Mouse (Mus musculus) thymus, adult 18-20 months (tissue): Measurements from ENCODE around the gene Atp11a.

ENCODE experiments used
- DNase-seq, 2 experiments: peaks; one replicate each; pipeline ENCODE4 v3.0.0; 2022; ENCODE audit warnings: mixed read lengths in 2 of 2

Atp11a gene

DNA sequence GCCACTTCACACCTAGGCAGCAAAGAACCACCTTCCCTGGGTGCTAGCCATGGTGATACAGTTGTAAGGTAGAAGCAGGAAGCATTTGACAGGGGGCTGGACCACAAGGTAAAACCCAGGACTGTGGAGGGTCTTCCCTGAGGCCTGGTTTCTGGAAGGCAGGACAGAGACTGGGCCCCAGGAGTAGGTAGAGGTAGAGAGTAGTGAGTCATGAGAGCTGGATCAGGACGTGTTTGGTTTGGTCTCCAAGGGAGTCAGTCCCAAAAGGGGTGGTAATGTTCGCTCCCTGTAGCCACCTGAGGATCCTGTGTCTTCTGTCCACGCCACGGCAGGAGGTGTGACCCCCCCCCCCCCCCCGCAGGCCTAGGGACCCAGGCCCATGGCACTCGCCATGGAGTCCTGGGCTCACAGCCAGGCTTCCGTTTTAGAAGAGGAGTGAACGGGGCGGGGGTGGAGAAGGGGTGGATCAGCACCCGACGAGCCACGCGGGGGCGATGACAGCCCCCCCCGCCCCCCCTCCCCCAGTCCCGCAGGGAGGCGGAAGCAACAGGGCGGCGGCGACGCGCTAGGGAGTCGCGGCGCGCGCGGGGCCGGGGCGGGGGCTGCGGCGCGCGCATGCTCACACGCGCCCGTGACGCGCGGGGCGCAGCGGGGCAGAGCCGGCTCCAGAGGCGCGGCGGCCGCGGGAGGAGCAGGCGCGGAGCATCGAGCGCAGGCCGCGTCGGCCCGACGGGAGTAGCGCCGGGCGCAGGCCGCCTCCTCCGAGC is at the start of gene Atp11a:
Gene Atp11a (plus strand): TSS at position 624 of the 767 bp plus-strand sequence.
- peak; percentile 44 to 50 for DNase-seq

DNA sequence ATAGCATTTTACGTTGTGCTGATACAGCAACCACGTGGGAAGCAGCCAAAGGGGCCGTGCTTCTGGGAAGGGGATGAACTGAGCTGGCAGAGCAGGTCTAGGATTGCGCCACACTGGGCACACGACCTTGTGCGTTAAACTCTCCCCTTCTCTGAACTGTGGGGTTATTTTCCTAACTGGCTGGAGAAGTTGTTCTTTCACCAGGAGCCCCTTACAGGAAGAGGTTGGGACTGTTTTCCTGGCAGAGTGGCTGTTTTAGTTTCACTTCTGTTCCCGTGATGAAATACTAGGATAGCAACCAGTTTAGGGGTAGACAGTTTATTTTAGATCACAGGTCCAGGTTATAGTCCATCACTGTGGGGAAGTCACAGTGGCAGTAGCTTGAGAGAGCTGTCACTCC is 45.2 kb upstream of the Atp11a start:
- DNase-seq, result no peak

GRCm38 (mm10) chr8:12715861-12716585 is 40.8 kb upstream of the Atp11a start:
- no peak for DNase-seq

DNA sequence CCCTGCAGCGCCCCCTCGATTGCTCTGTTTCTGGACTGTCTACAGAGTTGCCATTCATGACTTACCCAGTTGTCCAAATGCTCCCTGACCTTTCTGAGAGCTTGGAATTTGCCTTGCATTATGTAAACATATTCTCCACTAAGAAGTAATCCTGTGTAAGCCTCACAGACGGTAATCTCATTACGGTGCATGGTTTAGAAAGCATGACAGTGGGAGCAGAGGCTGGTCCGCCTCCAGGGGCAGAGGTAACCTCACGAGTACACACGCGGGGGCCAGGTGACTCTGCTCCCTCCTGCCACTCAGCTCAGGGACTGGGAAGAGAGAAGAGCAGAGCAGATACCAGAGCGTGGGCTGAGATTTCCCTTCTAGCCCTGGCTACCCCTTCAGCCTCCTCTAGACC is 37.7 kb upstream of the Atp11a start:
- DNase-seq, result no peak

GRCm38 (mm10) chr8:12728644-12729043 is 28.2 kb upstream of the Atp11a start:
- DNase-seq, result no peak

GRCm38 (mm10) chr8:12730780-12731179 is 26.0 kb upstream of the Atp11a start:
- DNase-seq, result no peak

- DNase-seq, result no peak
These were observed 24.4 kb upstream of the Atp11a start for GRCm38 (mm10) chr8:12732431-12732830.

- no peak for DNase-seq
These were observed 17.7 kb upstream of the Atp11a start for GRCm38 (mm10) chr8:12739113-12739512.

- DNase-seq, result no peak
These were observed 13.4 kb upstream of the Atp11a start for GRCm38 (mm10) chr8:12743390-12743789.

DNA sequence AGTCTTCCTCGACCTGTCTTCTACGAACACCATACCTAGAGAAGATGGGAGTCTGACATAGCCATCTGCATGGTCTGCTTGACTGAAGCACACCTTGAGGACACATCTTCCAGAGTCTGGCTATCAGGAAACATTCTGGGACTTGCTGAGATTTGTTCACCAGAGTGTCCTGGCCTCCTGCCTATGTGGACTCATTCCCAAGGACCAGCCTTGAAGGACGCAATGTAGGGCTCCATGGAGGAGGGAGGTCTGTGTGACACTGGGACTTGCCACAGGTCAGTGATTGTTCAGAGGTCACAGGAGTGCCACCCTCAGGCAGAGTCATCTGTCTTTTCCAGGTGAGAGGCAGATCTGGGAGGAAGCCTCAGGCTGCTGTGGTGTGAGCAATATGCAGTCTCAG is 8.6 kb upstream of the Atp11a start:
- DNase-seq, result no peak

DNA sequence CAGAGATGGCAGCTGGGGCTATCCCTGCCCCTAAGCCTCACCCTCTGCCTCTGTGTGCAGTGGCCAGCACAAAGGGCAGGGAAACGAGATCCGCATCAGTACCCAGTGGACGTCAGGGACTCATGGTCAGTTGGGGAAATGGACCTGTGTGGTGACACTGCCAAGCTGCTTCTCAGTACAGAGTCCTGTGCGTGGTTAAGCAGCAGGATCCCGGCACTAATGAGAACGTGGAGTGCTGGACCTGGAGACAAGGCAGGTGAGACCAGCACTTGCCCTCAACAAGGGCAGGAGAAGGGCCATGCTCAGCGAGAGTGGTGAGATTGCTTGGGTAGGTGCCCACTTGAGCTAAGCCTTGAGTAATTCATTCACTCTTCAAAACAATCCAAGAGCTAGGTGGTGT is 7.7 kb upstream of the Atp11a start:
- DNase-seq, result no peak

GRCm38 (mm10) chr8:12753054-12753453 is 3.8 kb upstream of the Atp11a start:
- DNase-seq, result no peak

- no peak for DNase-seq
These were observed 2.7 kb upstream of the Atp11a start for GRCm38 (mm10) chr8:12754115-12754514.

- DNase-seq, result no peak
These were observed 1.5 kb upstream of the Atp11a start for GRCm38 (mm10) chr8:12755312-12755711.

GRCm38 (mm10) chr8:12755826-12756225 is 988 bp upstream of the Atp11a start:
- no peak for DNase-seq

GRCm38 (mm10) chr8:12757231-12757940 is 572 bp downstream of the Atp11a start:
- DNase-seq, result peak; percentile 17 to 24

DNA sequence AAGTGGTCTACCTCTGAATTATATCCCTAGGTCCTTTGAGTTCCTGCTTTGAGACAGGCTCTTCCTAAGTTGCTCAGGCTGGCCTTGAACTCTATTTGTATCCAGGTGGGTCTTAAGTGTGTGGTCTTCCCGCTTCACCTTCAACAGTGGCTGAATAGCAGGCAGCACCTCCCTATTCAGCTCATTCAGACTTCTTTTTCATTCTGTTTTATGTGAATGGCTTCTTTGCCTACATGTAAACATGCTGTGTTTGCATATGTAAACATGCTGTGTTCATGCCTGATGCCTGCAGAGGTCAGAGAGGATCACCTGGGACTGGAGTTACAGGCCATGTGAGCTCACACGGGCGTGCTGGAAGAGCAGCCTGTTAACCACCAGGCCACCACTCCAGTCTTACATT is 3.1 kb downstream of the Atp11a start:
- DNase-seq, result no peak

- no peak for DNase-seq
These were observed 5.1 kb downstream of the Atp11a start for GRCm38 (mm10) chr8:12761873-12762272.

DNA sequence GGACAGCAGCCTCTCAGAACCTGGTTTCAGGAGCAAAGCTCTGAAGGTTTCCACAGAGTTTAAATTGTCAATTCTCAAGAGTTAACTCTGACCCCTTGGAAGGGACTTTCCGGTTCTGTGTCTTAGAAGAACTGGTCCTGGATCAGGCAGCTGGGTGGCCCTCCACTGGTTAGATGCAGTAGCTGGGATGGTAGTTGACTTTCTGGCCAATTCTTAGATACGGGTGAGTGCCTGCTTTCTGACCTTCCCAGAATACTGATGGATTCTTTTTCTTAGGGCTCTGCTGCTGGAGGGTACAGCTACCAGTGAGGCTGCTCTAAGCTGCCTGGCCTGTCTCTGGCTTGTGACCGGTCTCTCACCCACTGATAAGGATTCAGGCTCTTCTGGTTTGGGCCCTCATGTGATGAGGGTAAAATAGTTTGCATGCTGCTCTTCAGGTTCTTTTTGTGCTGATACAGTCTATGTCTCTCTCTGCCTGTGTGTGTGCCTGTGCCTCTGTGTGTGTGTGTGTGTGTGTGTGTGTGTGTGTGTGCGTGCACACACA is 6.8 kb downstream of the Atp11a start:
- DNase-seq, result no peak

DNA sequence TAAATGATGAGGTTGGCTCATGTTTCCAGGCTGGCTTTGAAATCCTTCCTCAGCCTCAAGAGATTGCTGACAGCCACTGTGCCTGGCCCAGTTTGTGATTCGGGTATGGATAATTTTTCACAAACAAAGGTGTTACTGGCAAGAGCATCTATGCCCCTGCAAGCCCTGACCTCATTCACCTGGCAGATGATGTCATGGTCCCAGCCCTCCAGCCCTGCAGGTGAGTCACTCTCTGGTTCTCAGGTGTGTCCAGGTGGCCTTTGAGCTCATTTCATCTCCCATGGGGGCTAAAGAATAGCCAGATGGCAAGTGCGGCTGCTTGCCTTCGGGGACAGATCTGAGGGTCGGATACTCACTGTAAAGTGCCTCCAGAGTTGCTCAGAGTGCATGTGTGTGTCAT is 8.2 kb downstream of the Atp11a start:
- no peak for DNase-seq

DNA sequence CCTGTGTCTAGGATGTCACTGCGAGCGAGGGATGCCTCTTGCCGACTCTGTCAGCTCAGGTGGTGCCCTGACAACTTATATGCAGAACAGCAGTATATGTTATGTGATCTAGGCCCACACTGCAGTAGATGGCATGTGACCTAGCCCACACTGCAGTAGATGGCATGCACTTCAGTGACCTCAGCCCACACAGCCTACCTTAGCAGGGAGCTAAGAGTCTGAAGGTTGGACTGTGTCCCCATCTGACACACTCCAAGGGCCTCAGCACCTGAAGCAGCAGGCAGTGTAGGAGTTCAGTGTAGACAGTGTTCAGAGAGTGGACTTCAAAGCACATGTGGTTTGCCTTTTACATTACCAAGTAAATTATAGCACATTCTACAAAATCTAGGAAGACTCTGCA is 10.4 kb downstream of the Atp11a start:
- no peak for DNase-seq

DNA sequence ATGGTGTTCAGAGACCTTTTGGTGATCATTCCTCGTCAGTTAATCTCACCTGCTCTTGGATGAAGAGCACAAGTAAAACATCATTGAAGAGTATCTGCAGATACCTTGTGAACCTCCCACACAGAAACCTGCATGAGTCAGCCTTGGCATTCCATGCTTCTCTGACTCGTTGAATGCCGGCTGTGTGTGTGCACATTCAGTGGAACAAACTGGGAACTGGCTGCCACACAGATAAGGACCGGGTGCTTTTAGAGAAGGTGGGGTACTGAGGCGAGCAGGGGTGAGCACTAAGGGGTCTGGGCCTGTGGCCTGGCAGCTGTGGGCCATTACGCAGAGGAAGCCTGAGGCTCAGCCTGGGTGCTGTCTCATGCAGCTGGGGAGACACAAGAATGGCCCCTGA is 11.9 kb downstream of the Atp11a start:
- no peak for DNase-seq

DNA sequence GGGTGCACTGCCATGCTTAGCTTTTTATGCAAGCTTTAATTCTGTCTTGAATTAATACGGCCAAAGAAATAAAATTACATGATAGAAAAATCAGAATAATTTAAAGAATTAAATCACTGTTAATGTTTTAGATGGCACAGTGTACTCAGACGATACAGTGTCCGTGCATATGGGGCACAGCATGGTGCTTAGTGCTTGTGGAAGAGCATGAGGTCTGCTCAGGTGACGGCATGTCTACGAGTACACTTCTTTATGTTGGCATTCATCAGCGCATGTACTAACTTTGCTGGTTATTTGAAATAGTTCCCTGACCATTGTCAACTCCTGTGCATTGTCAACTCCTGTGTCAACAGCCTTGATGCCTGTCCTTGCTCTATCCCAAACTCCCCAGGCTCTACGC is 12.5 kb downstream of the Atp11a start:
- DNase-seq, result no peak

GRCm38 (mm10) chr8:12772319-12772718 is 15.5 kb downstream of the Atp11a start:
- no peak for DNase-seq
